Mouse (Mus musculus): ENCODE measurements at regions not wholly inside any gene's neighbourhood (a gene's known extent, or its start where the extent isn't known, plus 50 kb on each side); places are given as distances from the start of the nearest gene placed in this dataset.

GRCm38 (mm10) chr14:71241655-71242390 is 642.2 kb upstream of the Fam160b2 start:
- H3K4me2 ChIP-seq (ENCODE audit: low read depth, low read length), result no peak overlapping the region
- no peaks in the 10 kb centered on the region for H3K4me1 ChIP-seq (ENCODE audit: control insufficient read depth, insufficient read depth, low read length)
- ATAC-seq (ENCODE audit: low read depth), result peak; percentile 90
- no peak overlapping the region for H3K9ac ChIP-seq (replicated peaks; ENCODE audit: low read depth, low read length)
- 12% methylated on average over 10 of the region's 10 CpGs for WGBS
- no peak overlapping the region for H3K27ac ChIP-seq (ENCODE audit: low read depth, low read length)
- H3K27me3 ChIP-seq (ENCODE audit: control insufficient read depth, insufficient read depth, low read length), result no peaks in the 10 kb centered on the region
- no peaks in the 10 kb centered on the region for H3K36me3 ChIP-seq (ENCODE audit: control insufficient read depth, insufficient read depth, low read length)
- no peaks in the 10 kb centered on the region for H3K9me3 ChIP-seq (ENCODE audit: control insufficient read depth, low read length)
- H3K4me3 ChIP-seq (ENCODE audit: low read depth, low read length), result no peak overlapping the region

- no peak for ATAC-seq (ENCODE audit: low read depth)
- 82% methylated on average over 6 of the region's 6 CpGs for WGBS
- no peaks in the 10 kb centered on the region for H3K4me1 ChIP-seq (ENCODE audit: control insufficient read depth, insufficient read depth, low read length)
These were observed 636.6 kb upstream of the Fam160b2 start for GRCm38 (mm10) chr14:71236192-71236591.

GRCm38 (mm10) chr14:71234900-71235299 is 635.3 kb upstream of the Fam160b2 start:
- 89% methylated on average over 2 of the region's 2 CpGs for WGBS
- Histone ChIP-seq H3K4me3 (ENCODE audit: low read depth, low read length) (no peak overlapping the region), H3K27ac (ENCODE audit: low read depth, low read length) (no peak overlapping the region), H3K9me3 (ENCODE audit: control insufficient read depth, low read length) (no peaks in the 10 kb centered on the region), H3K36me3 (ENCODE audit: control insufficient read depth, insufficient read depth, low read length) (no peaks in the 10 kb centered on the region), H3K4me1 (ENCODE audit: control insufficient read depth, insufficient read depth, low read length) (no peaks in the 10 kb centered on the region), H3K27me3 (ENCODE audit: control insufficient read depth, insufficient read depth, low read length) (no peaks in the 10 kb centered on the region), H3K4me2 (ENCODE audit: low read depth, low read length) (no peak overlapping the region), H3K9ac (replicated peaks; ENCODE audit: low read depth, low read length) (no peak overlapping the region)
- ATAC-seq (ENCODE audit: low read depth), result no peak

More at GRCm38 (mm10) chr14:71236192-71236591, 636.6 kb upstream of the Fam160b2 start:
- Histone ChIP-seq H3K9ac (replicated peaks; ENCODE audit: low read depth, low read length) (no peak overlapping the region), H3K4me2 (ENCODE audit: low read depth, low read length) (no peak overlapping the region), H3K27me3 (ENCODE audit: control insufficient read depth, insufficient read depth, low read length) (no peaks in the 10 kb centered on the region), H3K4me3 (ENCODE audit: low read depth, low read length) (no peak overlapping the region), H3K27ac (ENCODE audit: low read depth, low read length) (no peak overlapping the region), H3K36me3 (ENCODE audit: control insufficient read depth, insufficient read depth, low read length) (no peaks in the 10 kb centered on the region), H3K9me3 (ENCODE audit: control insufficient read depth, low read length) (no peaks in the 10 kb centered on the region)

GRCm38 (mm10) chr14:71234276-71234675 is 634.6 kb upstream of the Fam160b2 start:
- 66% methylated on average over 2 of the region's 2 CpGs for WGBS
- no peak overlapping the region for H3K4me3 ChIP-seq (ENCODE audit: low read depth, low read length)
- ATAC-seq (ENCODE audit: low read depth), result no peak
- H3K9me3 ChIP-seq (ENCODE audit: control insufficient read depth, low read length), result no peaks in the 10 kb centered on the region
- H3K27me3 ChIP-seq (ENCODE audit: control insufficient read depth, insufficient read depth, low read length), result no peaks in the 10 kb centered on the region
- no peak overlapping the region for H3K9ac ChIP-seq (replicated peaks; ENCODE audit: low read depth, low read length)
- no peaks in the 10 kb centered on the region for H3K4me1 ChIP-seq (ENCODE audit: control insufficient read depth, insufficient read depth, low read length)
- no peak overlapping the region for H3K27ac ChIP-seq (ENCODE audit: low read depth, low read length)
- no peak overlapping the region for H3K4me2 ChIP-seq (ENCODE audit: low read depth, low read length)
- H3K36me3 ChIP-seq (ENCODE audit: control insufficient read depth, insufficient read depth, low read length), result no peaks in the 10 kb centered on the region

GRCm38 (mm10) chr14:71231223-71231815 is 631.7 kb upstream of the Fam160b2 start:
- 85% methylated on average over 4 of the region's 4 CpGs for WGBS
- no peak overlapping the region for H3K4me3 ChIP-seq (ENCODE audit: low read depth, low read length)
- no peaks in the 10 kb centered on the region for H3K36me3 ChIP-seq (ENCODE audit: control insufficient read depth, insufficient read depth, low read length)
- no peak overlapping the region for H3K9ac ChIP-seq (replicated peaks; ENCODE audit: low read depth, low read length)
- no peaks in the 10 kb centered on the region for H3K27me3 ChIP-seq (ENCODE audit: control insufficient read depth, insufficient read depth, low read length)
- no peak overlapping the region for H3K4me2 ChIP-seq (ENCODE audit: low read depth, low read length)
- no peaks in the 10 kb centered on the region for H3K9me3 ChIP-seq (ENCODE audit: control insufficient read depth, low read length)
- ATAC-seq (ENCODE audit: low read depth), result no peak
- H3K27ac ChIP-seq (ENCODE audit: low read depth, low read length), result no peak overlapping the region
- no peaks in the 10 kb centered on the region for H3K4me1 ChIP-seq (ENCODE audit: control insufficient read depth, insufficient read depth, low read length)

GRCm38 (mm10) chr14:71230484-71231188 is 631.0 kb upstream of the Fam160b2 start:
- Histone ChIP-seq H3K27me3 (ENCODE audit: control insufficient read depth, insufficient read depth, low read length) (no peaks in the 10 kb centered on the region), H3K4me2 (ENCODE audit: low read depth, low read length) (no peak overlapping the region), H3K4me3 (ENCODE audit: low read depth, low read length) (no peak overlapping the region), H3K27ac (ENCODE audit: low read depth, low read length) (no peak overlapping the region), H3K36me3 (ENCODE audit: control insufficient read depth, insufficient read depth, low read length) (no peaks in the 10 kb centered on the region), H3K9ac (replicated peaks; ENCODE audit: low read depth, low read length) (no peak overlapping the region), H3K9me3 (ENCODE audit: control insufficient read depth, low read length) (no peaks in the 10 kb centered on the region), H3K4me1 (ENCODE audit: control insufficient read depth, insufficient read depth, low read length) (no peaks in the 10 kb centered on the region)
- no peak for ATAC-seq (ENCODE audit: low read depth)
- WGBS, result 94% methylated on average over 7 of the region's 7 CpGs

- no peaks in the 10 kb centered on the region for H3K36me3 ChIP-seq (ENCODE audit: control insufficient read depth, insufficient read depth, low read length)
- no peaks in the 10 kb centered on the region for H3K9me3 ChIP-seq (ENCODE audit: control insufficient read depth, low read length)
- H3K9ac ChIP-seq (replicated peaks; ENCODE audit: low read depth, low read length), result no peak overlapping the region
- H3K27ac ChIP-seq (ENCODE audit: low read depth, low read length), result no peak overlapping the region
- 83% methylated on average over 2 of the region's 2 CpGs for WGBS
- no peak for ATAC-seq (ENCODE audit: low read depth)
- no peak overlapping the region for H3K4me3 ChIP-seq (ENCODE audit: low read depth, low read length)
- no peak overlapping the region for H3K4me2 ChIP-seq (ENCODE audit: low read depth, low read length)
- H3K4me1 ChIP-seq (ENCODE audit: control insufficient read depth, insufficient read depth, low read length), result no peaks in the 10 kb centered on the region
- no peaks in the 10 kb centered on the region for H3K27me3 ChIP-seq (ENCODE audit: control insufficient read depth, insufficient read depth, low read length)
These were observed 630.3 kb upstream of the Fam160b2 start for GRCm38 (mm10) chr14:71229955-71230354.

GRCm38 (mm10) chr14:71228894-71229446 is 629.3 kb upstream of the Fam160b2 start:
- no peak overlapping the region for H3K4me3 ChIP-seq (ENCODE audit: low read depth, low read length)
- H3K4me2 ChIP-seq (ENCODE audit: low read depth, low read length), result no peak overlapping the region
- H3K9ac ChIP-seq (replicated peaks; ENCODE audit: low read depth, low read length), result no peak overlapping the region
- no peak for ATAC-seq (ENCODE audit: low read depth)
- no peaks in the 10 kb centered on the region for H3K27me3 ChIP-seq (ENCODE audit: control insufficient read depth, insufficient read depth, low read length)
- H3K4me1 ChIP-seq (ENCODE audit: control insufficient read depth, insufficient read depth, low read length), result no peaks in the 10 kb centered on the region
- 55% methylated on average over 8 of the region's 8 CpGs for WGBS
- no peak overlapping the region for H3K27ac ChIP-seq (ENCODE audit: low read depth, low read length)
- H3K9me3 ChIP-seq (ENCODE audit: control insufficient read depth, low read length), result no peaks in the 10 kb centered on the region
- no peaks in the 10 kb centered on the region for H3K36me3 ChIP-seq (ENCODE audit: control insufficient read depth, insufficient read depth, low read length)

GRCm38 (mm10) chr14:71217041-71217440 is 617.4 kb upstream of the Fam160b2 start:
- H3K4me3 ChIP-seq (ENCODE audit: low read depth, low read length), result no peak overlapping the region
- 88% methylated on average over 1 of the region's 1 CpGs for WGBS
- no peaks in the 10 kb centered on the region for H3K27me3 ChIP-seq (ENCODE audit: control insufficient read depth, insufficient read depth, low read length)
- H3K4me1 ChIP-seq (ENCODE audit: control insufficient read depth, insufficient read depth, low read length), result no peaks in the 10 kb centered on the region
- H3K9me3 ChIP-seq (ENCODE audit: control insufficient read depth, low read length), result no peaks in the 10 kb centered on the region
- H3K36me3 ChIP-seq (ENCODE audit: control insufficient read depth, insufficient read depth, low read length), result no peaks in the 10 kb centered on the region
- ATAC-seq (ENCODE audit: low read depth), result no peak
- no peak overlapping the region for H3K27ac ChIP-seq (ENCODE audit: low read depth, low read length)
- no peak overlapping the region for H3K4me2 ChIP-seq (ENCODE audit: low read depth, low read length)
- H3K9ac ChIP-seq (replicated peaks; ENCODE audit: low read depth, low read length), result no peak overlapping the region
